Mouse (Mus musculus) hindbrain, embryonic 14.5 days (tissue): ENCODE data around the gene Slc7a14. TPM values are rescaled to one million over a fixed set of nuclear protein-coding genes. Genes with fewer than 3 reads are reported as not detected.

Experiments
- ATAC-seq: fragments of 200-750 bp; cut with Nextera tagmentation; 2 replicates; pipeline ENCODE4 v1.8.0; 2017; ENCODE audit warnings: moderate number of reproducible peaks, mild to moderate bottlenecking, moderate TSS enrichment, moderate library complexity; ENCODE audit not compliant: low FRiP score
- DNase-seq: peaks from one replicate; pipeline ENCODE4 v3.0.0-alpha.2; 2015; ENCODE audit warnings: low spot score
- H3K27ac ChIP-seq: fragments of 300-500 bp; sonication (generic); 2 replicates; pipeline ENCODE4 v1.5.1; 2014; ENCODE audit warnings: mild to moderate bottlenecking, moderate library complexity
- H3K27me3 ChIP-seq: fragments of 300-500 bp; sonication (generic); 2 replicates; pipeline ENCODE4 v1.6.1; 2014; ENCODE audit warnings: mild to moderate bottlenecking, low read length, mixed read lengths; ENCODE audit not compliant: control insufficient read depth, insufficient read depth
- H3K36me3 ChIP-seq: fragments of 300-500 bp; sonication (generic); replicated peaks from 2 replicates; pipeline ENCODE4 v1.6.1; 2014; ENCODE audit not compliant: control insufficient read depth, insufficient read depth
- H3K4me1 ChIP-seq: fragments of 300-500 bp; sonication (generic); replicated peaks from 2 replicates; pipeline ENCODE4 v1.6.1; 2014; ENCODE audit warnings: antibody characterized with exemption, low read length, mixed read lengths; ENCODE audit not compliant: control insufficient read depth, insufficient read depth
- H3K4me2 ChIP-seq: fragments of 300-500 bp; sonication (generic); replicated peaks from 2 replicates; pipeline ENCODE4 v1.6.1; 2014; ENCODE audit warnings: mild to moderate bottlenecking, moderate library complexity
- H3K4me3 ChIP-seq: fragments of 300-500 bp; sonication (generic); replicated peaks from 2 replicates; pipeline ENCODE4 v1.5.1; 2014; ENCODE audit warnings: mild to moderate bottlenecking, low read length
- H3K9ac ChIP-seq: fragments of 300-500 bp; sonication (generic); 2 replicates; pipeline ENCODE4 v1.6.1; 2014
- H3K9me3 ChIP-seq: fragments of 300-500 bp; sonication (generic); 2 replicates; pipeline ENCODE4 v1.6.1; 2016; ENCODE audit warnings: low read length; ENCODE audit not compliant: control insufficient read depth
- WGBS: fragments of 180-500 bp; shearing (Covaris S2); extraction: QIAGEN DNeasy Blood & Tissue Kit; methylation state at CpG from one replicate; pipeline ENCODE4 v1.1.7; 2014; 5-methylcytosine and 5-hydroxymethylcytosine counted together
- polyA plus RNA-seq: library from polyadenylated mRNA; unstranded; fragments of >200 nt; fragmentation: Nextera tagmentation; extraction: Ambion mirVana; gene quantifications from 2 replicates; pipeline ENCODE4 v1.2.1, GENCODE M21; 2014

The Slc7a14 gene
- polyA plus RNA-seq, 1 experiment from 2014 or later: 8.0 TPM

DNA sequence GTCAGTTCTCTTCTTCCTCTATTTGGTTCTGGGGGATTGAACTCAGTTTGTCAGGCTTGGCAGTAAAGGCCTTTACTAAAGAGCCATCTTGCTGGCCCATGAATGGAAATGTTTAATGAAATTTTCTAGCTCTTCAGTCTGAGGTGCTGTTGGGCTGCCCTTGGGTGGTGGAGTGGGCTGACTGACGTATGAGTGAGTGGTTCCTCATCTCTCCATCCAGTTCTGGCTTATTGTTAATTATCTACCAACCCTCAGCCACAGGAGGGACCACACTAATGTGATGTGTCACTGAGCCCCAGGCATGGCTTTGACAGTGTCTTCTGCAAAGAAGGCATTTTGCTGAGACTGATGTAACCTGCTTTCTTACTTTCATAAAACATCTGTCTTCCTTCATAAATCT is 66.7 kb downstream of the Slc7a14 start:
- Histone ChIP-seq H3K27ac (no peak overlapping the region), H3K4me3 (no peak overlapping the region), H3K36me3 (no peaks in the 10 kb centered on the region), H3K27me3 (no peaks in the 10 kb centered on the region), H3K4me2 (no peak overlapping the region), H3K9me3 (no peaks in the 10 kb centered on the region), H3K9ac (no peak overlapping the region), H3K4me1 (no peaks in the 10 kb centered on the region)
- DNase-seq: no peak
- 38% methylated on average over 1 of the region's 1 CpGs for WGBS
- no peak for ATAC-seq

DNA sequence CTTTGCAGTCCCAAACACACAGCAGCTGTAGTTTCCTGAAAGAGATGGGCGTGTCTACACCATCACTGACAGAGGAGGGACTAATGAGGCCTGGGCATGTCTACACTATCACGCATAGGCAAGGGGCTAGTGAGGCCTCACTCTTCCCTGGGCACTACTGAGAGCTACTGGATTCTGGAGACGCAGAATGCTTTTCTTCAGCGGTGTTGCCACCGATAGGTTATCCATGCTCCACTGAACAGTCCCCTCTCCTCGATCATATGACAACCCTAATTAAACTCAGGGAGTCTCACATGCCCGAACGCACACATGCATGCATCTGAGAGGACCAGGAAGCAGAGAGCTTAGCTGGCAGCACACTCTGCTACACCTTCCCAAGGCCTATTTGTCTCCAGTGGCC is 69.3 kb downstream of the Slc7a14 start:
- Histone ChIP-seq H3K27ac (no peak overlapping the region), H3K9me3 (no peaks in the 10 kb centered on the region), H3K4me1 (no peaks in the 10 kb centered on the region), H3K9ac (no peak overlapping the region), H3K4me3 (no peak overlapping the region), H3K36me3 (0 out of 2 replicates have a peak, but pooled peaks cover 10% of the 10 kb centered on the region), H3K4me2 (no peak overlapping the region), H3K27me3 (no peaks in the 10 kb centered on the region)
- WGBS: 85% methylated on average over 8 of the region's 8 CpGs
- ATAC-seq (no peak), DNase-seq (no peak)

DNA sequence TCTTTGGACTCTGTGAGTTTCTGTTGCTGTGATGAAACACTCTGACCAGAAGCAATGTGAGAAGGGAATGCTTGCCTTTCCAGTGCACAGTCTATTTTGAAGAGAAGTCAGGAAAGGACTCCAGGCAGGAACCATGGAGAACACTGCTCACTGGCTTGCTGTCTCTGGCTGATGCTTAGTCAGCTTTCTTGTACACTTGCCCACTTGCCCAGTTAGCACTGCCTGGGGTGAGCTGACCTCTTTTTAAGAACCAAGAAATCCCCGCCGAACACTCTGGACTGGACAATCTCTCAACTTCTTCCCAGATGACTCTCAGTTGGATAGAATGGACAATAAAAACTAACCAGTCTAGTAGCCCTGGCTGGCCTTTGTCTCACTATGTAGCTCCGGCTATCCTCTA is 70.5 kb downstream of the Slc7a14 start:
- Histone ChIP-seq H3K9ac (no peak overlapping the region), H3K4me3 (no peak overlapping the region), H3K4me1 (no peaks in the 10 kb centered on the region), H3K27me3 (no peaks in the 10 kb centered on the region), H3K27ac (no peak overlapping the region), H3K9me3 (no peaks in the 10 kb centered on the region), H3K4me2 (no peak overlapping the region), H3K36me3 (0 out of 2 replicates have a peak, but pooled peaks cover 15% of the 10 kb centered on the region)
- DNase-seq (no peak), ATAC-seq (no peak)
- 89% methylated on average over 3 of the region's 3 CpGs for WGBS

DNA sequence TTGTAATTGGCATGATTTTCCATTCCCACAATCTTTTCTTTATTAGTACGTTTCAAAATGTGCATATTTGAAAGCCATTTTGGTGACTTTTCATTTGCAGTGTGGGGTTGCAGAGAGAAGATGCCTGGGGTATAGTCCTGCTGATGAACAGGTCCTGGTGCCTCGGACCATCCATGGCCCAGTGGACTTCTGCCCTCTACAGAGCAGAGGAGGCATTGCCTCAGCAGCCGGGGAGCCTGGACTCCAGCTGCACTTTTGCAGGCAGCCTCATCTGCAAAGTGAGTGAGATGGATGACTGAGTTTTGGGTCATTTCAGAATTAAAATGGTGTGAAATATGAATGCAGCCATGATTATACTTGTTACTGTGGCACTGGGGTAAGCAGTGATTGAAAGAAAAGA is 72.2 kb downstream of the Slc7a14 start:
- H3K27me3 ChIP-seq: no peaks in the 10 kb centered on the region
- H3K4me3 ChIP-seq: no peak overlapping the region
- no peaks in the 10 kb centered on the region for H3K4me1 ChIP-seq
- ATAC-seq: no peak; the same call in 1 of the 2 replicates
- no peak overlapping the region for H3K9ac ChIP-seq
- no peak overlapping the region for H3K27ac ChIP-seq
- no peaks in the 10 kb centered on the region for H3K9me3 ChIP-seq
- DNase-seq: no peak
- H3K4me2 ChIP-seq: no peak overlapping the region
- H3K36me3 ChIP-seq: 0 out of 2 replicates have a peak, but pooled peaks cover 15% of the 10 kb centered on the region
- WGBS: 41% methylated on average over 3 of the region's 3 CpGs

DNA sequence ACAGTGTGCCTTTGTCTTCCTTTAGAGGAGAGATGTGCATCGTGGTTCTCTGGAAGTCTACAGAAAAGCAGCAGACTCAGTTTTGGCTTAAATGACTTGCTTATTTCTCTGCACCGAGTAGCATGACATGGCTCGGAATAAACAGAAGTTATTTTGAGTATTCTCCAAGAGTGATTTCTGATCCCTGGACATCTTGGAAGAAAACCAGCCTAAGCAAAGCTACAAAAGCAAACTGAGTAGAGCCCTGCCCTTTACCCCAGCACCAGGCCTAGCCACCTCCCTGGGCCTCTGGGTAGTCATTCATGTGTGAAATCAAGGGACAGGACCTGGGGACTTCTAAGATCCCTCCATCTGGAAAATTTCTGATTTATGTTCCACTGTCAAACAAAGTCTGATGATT is 74.0 kb downstream of the Slc7a14 start:
- 85% methylated on average over 3 of the region's 3 CpGs for WGBS
- Histone ChIP-seq H3K4me2 (no peak overlapping the region), H3K36me3 (0 out of 2 replicates have a peak, but pooled peaks cover 15% of the 10 kb centered on the region), H3K9ac (no peak overlapping the region), H3K4me1 (no peaks in the 10 kb centered on the region), H3K27me3 (no peaks in the 10 kb centered on the region), H3K9me3 (no peaks in the 10 kb centered on the region), H3K4me3 (no peak overlapping the region), H3K27ac (no peak overlapping the region)
- DNase-seq (no peak), ATAC-seq (no peak)

DNA sequence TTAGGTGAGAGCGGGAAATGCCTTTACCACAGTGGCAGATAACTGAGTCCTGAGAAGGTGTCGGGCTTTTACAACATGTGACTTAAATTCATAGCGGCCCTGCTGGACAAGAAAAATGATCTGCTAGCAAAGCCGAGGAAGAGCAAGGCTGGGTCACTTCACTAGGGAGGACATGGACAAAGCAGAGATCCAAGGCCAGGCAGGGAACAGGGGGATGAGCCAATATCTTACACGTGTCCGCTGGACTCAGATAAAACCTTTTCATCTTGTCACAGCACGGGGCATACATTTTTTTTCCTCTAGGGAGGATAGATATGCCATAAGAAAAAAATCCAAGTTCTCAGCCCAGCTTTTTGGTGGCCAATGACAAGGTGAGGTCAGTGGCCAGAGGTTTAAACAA is 75.8 kb downstream of the Slc7a14 start:
- no peak overlapping the region for H3K27ac ChIP-seq
- ATAC-seq (no peak), DNase-seq (no peak)
- no peaks in the 10 kb centered on the region for H3K4me1 ChIP-seq
- WGBS: 86% methylated on average over 7 of the region's 7 CpGs
- H3K4me2 ChIP-seq: no peak overlapping the region
- 0 out of 2 replicates have a peak, but pooled peaks cover 15% of the 10 kb centered on the region for H3K36me3 ChIP-seq
- H3K27me3 ChIP-seq: no peaks in the 10 kb centered on the region
- H3K9me3 ChIP-seq: no peaks in the 10 kb centered on the region
- H3K4me3 ChIP-seq: no peak overlapping the region
- H3K9ac ChIP-seq: no peak overlapping the region

DNA sequence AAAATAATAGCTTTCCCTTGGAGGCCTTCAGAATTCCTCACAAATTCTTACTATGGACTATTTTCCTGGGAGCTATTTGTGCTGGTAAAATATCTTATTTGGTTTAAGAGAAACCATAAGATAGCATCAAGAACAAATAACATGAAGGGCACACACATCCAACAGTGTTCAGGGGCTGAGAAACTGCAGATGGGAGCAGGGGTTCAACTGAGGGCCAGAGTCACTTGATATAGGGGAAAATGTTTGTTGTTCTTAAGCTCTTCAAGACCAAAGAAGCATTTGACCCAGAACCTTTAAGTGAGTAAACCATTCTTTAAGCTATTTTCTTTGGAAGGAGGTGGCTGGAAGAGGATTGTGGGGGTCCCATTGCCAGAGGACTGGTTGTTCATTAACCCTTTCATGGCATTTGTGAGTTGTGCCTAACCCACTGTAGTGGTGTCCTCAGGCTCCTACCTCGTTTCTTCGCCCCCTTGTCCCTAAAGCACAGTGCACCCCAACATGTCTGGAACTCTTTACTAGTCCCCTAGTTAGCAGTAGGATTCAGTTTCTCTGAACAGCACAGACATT is 76.3 kb downstream of the Slc7a14 start:
- H3K9me3 ChIP-seq: no peaks in the 10 kb centered on the region
- no peak overlapping the region for H3K27ac ChIP-seq
- H3K36me3 ChIP-seq: 0 out of 2 replicates have a peak, but pooled peaks cover 15% of the 10 kb centered on the region
- H3K4me1 ChIP-seq: no peaks in the 10 kb centered on the region
- 77% methylated on average over 2 of the region's 2 CpGs for WGBS
- H3K4me3 ChIP-seq: no peak overlapping the region
- H3K27me3 ChIP-seq: no peaks in the 10 kb centered on the region
- no peak overlapping the region for H3K9ac ChIP-seq
- ATAC-seq (no peak), DNase-seq (no peak)
- no peak overlapping the region for H3K4me2 ChIP-seq

DNA sequence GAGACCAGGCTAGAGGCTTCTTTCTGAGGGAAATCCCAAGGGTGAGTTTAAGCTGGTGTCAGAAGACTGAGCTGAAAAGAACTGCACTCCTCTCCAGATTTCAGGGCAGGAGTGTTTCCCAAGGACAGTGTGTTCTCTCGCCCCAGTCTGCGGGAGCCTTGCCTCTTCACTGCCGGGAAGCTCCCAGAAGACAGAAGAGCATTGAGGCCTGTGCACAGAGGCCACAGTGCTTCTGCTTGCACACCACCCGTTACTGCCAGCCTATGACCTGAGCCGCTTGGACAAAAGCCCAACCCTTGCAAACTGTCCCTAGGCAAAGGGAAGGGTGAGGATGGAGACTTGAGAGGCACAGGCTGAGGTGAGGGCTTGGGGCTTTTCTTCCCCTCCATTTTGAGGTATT is 80.9 kb downstream of the Slc7a14 start:
- no peak overlapping the region for H3K4me3 ChIP-seq
- H3K27me3 ChIP-seq: no peaks in the 10 kb centered on the region
- H3K36me3 ChIP-seq: peaks cover 9% of the 10 kb centered on the region
- no peak overlapping the region for H3K9ac ChIP-seq
- no peak overlapping the region for H3K27ac ChIP-seq
- no peak for DNase-seq
- WGBS: 70% methylated on average over 5 of the region's 5 CpGs
- H3K9me3 ChIP-seq: no peaks in the 10 kb centered on the region
- no peaks in the 10 kb centered on the region for H3K4me1 ChIP-seq
- no peak overlapping the region for H3K4me2 ChIP-seq
- ATAC-seq: no peak

DNA sequence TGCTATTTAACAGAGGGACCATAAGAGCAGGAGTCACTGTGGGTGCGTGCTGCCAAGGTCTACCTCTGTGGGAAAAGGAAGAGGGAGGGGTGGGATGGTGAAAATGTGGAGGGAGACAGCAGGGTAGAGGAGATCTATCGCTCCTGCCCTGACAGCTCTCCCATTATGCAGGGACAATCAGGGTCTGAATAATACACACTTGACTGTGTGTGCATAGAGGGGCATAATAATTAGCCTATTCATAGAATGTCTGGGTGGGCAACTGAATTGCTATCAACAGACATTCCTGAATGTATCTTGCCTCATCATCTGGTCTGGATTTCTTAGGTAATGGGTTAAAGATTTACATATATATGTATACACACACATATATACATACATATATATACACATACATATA is 81.7 kb downstream of the Slc7a14 start:
- no peaks in the 10 kb centered on the region for H3K4me1 ChIP-seq
- H3K36me3 ChIP-seq: peaks cover 17% of the 10 kb centered on the region
- 19% methylated on average over 2 of the region's 2 CpGs for WGBS
- ATAC-seq (no peak), DNase-seq (no peak)
- H3K4me3 ChIP-seq: no peak overlapping the region
- H3K9ac ChIP-seq: no peak overlapping the region
- H3K4me2 ChIP-seq: no peak overlapping the region
- H3K9me3 ChIP-seq: no peaks in the 10 kb centered on the region
- no peak overlapping the region for H3K27ac ChIP-seq
- H3K27me3 ChIP-seq: no peaks in the 10 kb centered on the region

DNA sequence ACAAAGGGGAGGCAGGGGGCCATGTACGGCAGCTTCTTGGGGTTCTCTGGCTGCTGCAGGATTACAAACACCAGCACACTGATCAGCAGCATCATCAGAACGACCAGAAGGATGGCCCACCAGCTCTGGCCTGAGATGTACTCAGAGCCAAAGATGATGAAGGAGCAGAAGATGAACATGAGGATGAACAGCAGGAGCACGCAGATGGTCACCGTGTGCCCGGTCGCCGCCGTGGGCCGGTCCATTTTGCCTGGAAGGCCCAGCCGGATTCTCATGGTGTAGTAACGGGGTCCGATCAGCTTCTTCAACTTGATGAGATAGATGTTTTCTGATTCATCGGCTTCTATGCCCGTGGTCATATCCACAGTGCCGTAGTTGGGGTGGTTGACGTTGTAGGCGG is 86.6 kb downstream of the Slc7a14 start:
- DNase-seq (no peak), ATAC-seq (no peak)
- no peak overlapping the region for H3K4me3 ChIP-seq
- no peak overlapping the region for H3K27ac ChIP-seq
- WGBS: 96% methylated on average over 17 of the region's 17 CpGs
- H3K4me1 ChIP-seq: no peaks in the 10 kb centered on the region
- H3K9ac ChIP-seq: no peak overlapping the region
- H3K36me3 ChIP-seq: peaks cover 18% of the 10 kb centered on the region
- H3K27me3 ChIP-seq: no peaks in the 10 kb centered on the region
- no peaks in the 10 kb centered on the region for H3K9me3 ChIP-seq
- no peak overlapping the region for H3K4me2 ChIP-seq
